Mouse (Mus musculus): ENCODE measurements around the gene Dyrk1a. TPM values are rescaled to one million over a fixed set of nuclear protein-coding genes. Genes with fewer than 3 reads are reported as not detected.

Dyrk1a gene
- polyA plus RNA-seq, 1 experiment from 2014 or later = 9.6 TPM

GRCm38 (mm10) chr16:94745016-94745415 lies 175.2 kb downstream of the Dyrk1a start:
- Histone ChIP-seq H3K4me3 (no peak overlapping the region), H3K4me1 (peaks cover 10% of the 10 kb centered on the region), H3K27ac (replicated peaks) (no peak overlapping the region), H3K27me3 (ENCODE audit: low read depth, poor library complexity, severe bottlenecking) (no peaks in the 10 kb centered on the region), H3K9me3 (replicated peaks) (no peaks in the 10 kb centered on the region), H3K36me3 (no peaks in the 10 kb centered on the region)
- DNase-seq (ENCODE audit: low spot score) = no peak
- 82% methylated on average over 9 of the region's 9 CpGs for WGBS

Other genes starting within 250 kb of the Dyrk1a start
- 6.1 and 6.2 TPM in 2 replicates for gene Ripply3, start 241.6 kb upstream of the Dyrk1a start, polyA plus RNA-seq (2016; fragmentation: Nextera tagmentation; extraction: Ambion mirVana)
- 327 and 391 TPM in 2 replicates for gene Ttc3, start 199.4 kb upstream of the Dyrk1a start, polyA plus RNA-seq (2016; fragmentation: Nextera tagmentation; extraction: Ambion mirVana)
- 104 and 105 TPM in 2 replicates for gene Pigp, start 198.2 kb upstream of the Dyrk1a start, polyA plus RNA-seq (2016; fragmentation: Nextera tagmentation; extraction: Ambion mirVana)
- gene Vps26c, start 43.2 kb upstream of the Dyrk1a start, polyA plus RNA-seq (2016; fragmentation: Nextera tagmentation; extraction: Ambion mirVana) = 63.4 and 64.3 TPM in 2 replicates